20 mouse cellular contexts compared by ENCODE assay signal in the genomic region with DNA sequence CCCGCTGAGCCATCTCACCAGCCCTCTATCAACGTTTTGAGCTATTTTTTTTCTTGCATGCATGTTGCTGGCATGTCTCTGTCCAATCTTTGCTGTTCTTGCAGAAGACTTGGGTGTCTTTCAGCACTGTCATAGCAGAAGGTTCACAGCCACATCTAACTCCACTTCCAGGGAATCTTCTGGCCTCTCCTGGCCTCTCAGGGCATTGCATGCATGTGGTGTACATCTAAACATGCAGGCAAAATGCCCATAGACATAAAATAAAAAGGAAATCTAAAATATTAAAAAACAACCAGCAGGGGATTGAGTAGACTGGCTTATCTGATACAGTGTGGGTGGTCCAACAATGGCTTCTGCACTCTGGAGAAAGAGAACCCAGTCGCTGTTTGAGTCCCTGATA.
DNase-seq lines count a peak whose midpoint lies in the region; ATAC-seq and TF ChIP-seq lines count a peak whose summit lies in the region.
"Had no signal": no experiment of that assay in that cellular context is flagged by ENCODE, and none has a peak within 500 bp of the region (broad histone marks: within the 10 kb centered on the region; RNA-seq: fewer than 3 reads in every experiment).

No protein-coding gene starts in this region.

- no peak for DNase-seq in heart, postnatal 0 days (ENCODE audit: low spot score)
- no peak for DNase-seq in heart, adult 8-10 months (ENCODE audit: low spot score)
- DNase-seq in liver, postnatal 0 days, result no peak
- no peak for DNase-seq in MEL (ENCODE audit: low read depth, low spot score)
- DNase-seq: adrenal gland, postnatal 36 days; cerebellum, adult 18-20 months; gastrocnemius, postnatal 14 days; kidney, postnatal 14 days; layer of hippocampus, adult 9-11 months; right cerebral cortex, postnatal 25 days had no signal

- no peak for TF ChIP-seq EP300 in heart, postnatal 0 days (IDR thresholded peaks at IDR 0.05; ENCODE audit: low read depth)
- TF ChIP-seq EP300 in liver, postnatal 0 days (IDR thresholded peaks at IDR 0.05; ENCODE audit: low read depth), result no peak
- no peak for TF ChIP-seq EP300 in MEL (IDR thresholded peaks at IDR 0.05; ENCODE audit: low read depth in 1 of 2, low read length in 2 of 2)

- H3K4me2 ChIP-seq in heart, postnatal 0 days (ENCODE audit: low read depth, low read length), result no peak overlapping the region
- no peak overlapping the region for H3K4me2 ChIP-seq in liver, postnatal 0 days (ENCODE audit: low read depth, low read length)
- no peak overlapping the region for H3K4me2 ChIP-seq in liver, embryonic 12.5 days
- H3K4me2 ChIP-seq: heart, embryonic 11.5 days; hindbrain, embryonic 14.5 days; limb, embryonic 12.5 days had no signal

- no peaks in the 10 kb centered on the region for H3K36me3 ChIP-seq in heart, postnatal 0 days (replicated peaks; ENCODE audit: control insufficient read depth, insufficient read depth, low read length)
- H3K36me3 ChIP-seq in liver, postnatal 0 days (replicated peaks; ENCODE audit: insufficient read depth, low read length), result no peaks in the 10 kb centered on the region
- no peaks in the 10 kb centered on the region for H3K36me3 ChIP-seq in liver, embryonic 12.5 days
- H3K36me3 ChIP-seq in MEL (ENCODE audit: control insufficient read depth in 1 of 2, insufficient read depth in 2 of 2, low read length in 2 of 2), result no peaks in the 10 kb centered on the region
- H3K36me3 ChIP-seq: embryonic facial prominence, embryonic 10.5 days; limb, embryonic 12.5 days had no signal

- H3K27ac ChIP-seq in heart, postnatal 0 days (ENCODE audit: low read depth), result no peak overlapping the region
- no peak overlapping the region for H3K27ac ChIP-seq in liver, postnatal 0 days (ENCODE audit: low read depth)
- no peak overlapping the region for H3K27ac ChIP-seq in liver, embryonic 12.5 days
- H3K27ac ChIP-seq in MEL (ENCODE audit: control insufficient read depth, low read depth, low read length), result no peak overlapping the region
- no peak overlapping the region for H3K27ac ChIP-seq in cortical plate, adult 2 months (ENCODE audit: insufficient read depth, low read length)
- H3K27ac ChIP-seq: embryonic facial prominence, embryonic 10.5 days; hindbrain, embryonic 14.5 days; limb, embryonic 12.5 days; liver, embryonic 14.5 days had no signal

- no peak overlapping the region for H3K9ac ChIP-seq in heart, postnatal 0 days (replicated peaks; ENCODE audit: low read depth, low read length)
- H3K9ac ChIP-seq in liver, postnatal 0 days (replicated peaks), result no peak overlapping the region
- no peak overlapping the region for H3K9ac ChIP-seq in liver, embryonic 12.5 days
- H3K9ac ChIP-seq in MEL (ENCODE audit: control insufficient read depth, low read depth, low read length, poor library complexity, severe bottlenecking), result no peak overlapping the region
- H3K9ac ChIP-seq: hindbrain, embryonic 14.5 days; limb, embryonic 12.5 days; liver, embryonic 14.5 days had no signal

- no peak for TF ChIP-seq POLR2A in MEL (IDR thresholded peaks at IDR 0.05; ENCODE audit: control insufficient read depth in 1 of 2, insufficient read depth in 1 of 2, low read depth in 1 of 2, low read length in 2 of 2, poor library complexity in 1 of 2)
- no peak for TF ChIP-seq POLR2A in cortical plate, adult 2 months (IDR thresholded peaks at IDR 0.05; ENCODE audit: extremely low read depth, insufficient read depth, low read length)

- no peak overlapping the region for H3K4me3 ChIP-seq in heart, postnatal 0 days (ENCODE audit: low read depth, low read length)
- no peak overlapping the region for H3K4me3 ChIP-seq in liver, postnatal 0 days (ENCODE audit: low read depth, low read length)
- no peak overlapping the region for H3K4me3 ChIP-seq in liver, embryonic 12.5 days
- no peak overlapping the region for H3K4me3 ChIP-seq in MEL (ENCODE audit: control insufficient read depth in 1 of 2, insufficient read depth in 1 of 2, low read depth in 2 of 2, low read length in 2 of 2)
- H3K4me3 ChIP-seq in cortical plate, adult 2 months (ENCODE audit: insufficient read depth, low read length), result no peak overlapping the region
- H3K4me3 ChIP-seq: embryonic facial prominence, embryonic 10.5 days; limb, embryonic 12.5 days had no signal

- no peak for ATAC-seq in heart, postnatal 0 days (ENCODE audit: insufficient read depth, low read depth)
- no peak for ATAC-seq in liver, postnatal 0 days
- no peak for ATAC-seq in liver, embryonic 12.5 days
- no peak for ATAC-seq in megakaryocyte progenitor cell, adult 5-6 weeks (replicated peaks; ENCODE audit: poor library complexity)
- ATAC-seq: intestine, embryonic 16.5 days; midbrain, embryonic 16.5 days had no signal

- H3K27me3 ChIP-seq in heart, postnatal 0 days (ENCODE audit: control insufficient read depth, insufficient read depth, low read length), result no peaks in the 10 kb centered on the region
- H3K27me3 ChIP-seq in liver, postnatal 0 days (ENCODE audit: insufficient read depth, low read length), result no peaks in the 10 kb centered on the region
- no peaks in the 10 kb centered on the region for H3K27me3 ChIP-seq in liver, embryonic 12.5 days (replicated peaks)
- H3K27me3 ChIP-seq in MEL (ENCODE audit: control insufficient read depth in 1 of 2, insufficient read depth in 2 of 2, low read length in 2 of 2), result peaks cover 3 to 5% of the 10 kb centered on the region in 2 experiments; a peak in 3 of 4 replicates
- H3K27me3 ChIP-seq: limb, embryonic 12.5 days had no signal

- no peaks in the 10 kb centered on the region for H3K79me2 ChIP-seq in MEL (ENCODE audit: control insufficient read depth, insufficient read depth, low read length, poor library complexity)

- H3K9me3 ChIP-seq in heart, postnatal 0 days (replicated peaks; ENCODE audit: control insufficient read depth, low read length), result no peaks in the 10 kb centered on the region
- H3K9me3 ChIP-seq in liver, postnatal 0 days (ENCODE audit: low read length), result no peaks in the 10 kb centered on the region
- no peaks in the 10 kb centered on the region for H3K9me3 ChIP-seq in liver, embryonic 12.5 days (replicated peaks)
- no peaks in the 10 kb centered on the region for H3K9me3 ChIP-seq in MEL (replicated peaks; ENCODE audit: insufficient read depth, low read length)
- H3K9me3 ChIP-seq: embryonic facial prominence, embryonic 10.5 days; limb, embryonic 12.5 days had no signal

- peak; percentile 9 for TF ChIP-seq RAD21 in MEL (IDR thresholded peaks at IDR 0.05; ENCODE audit: low read depth, low read length)

- peak; percentile 34 for TF ChIP-seq CTCF in heart, postnatal 0 days (IDR thresholded peaks at IDR 0.05; ENCODE audit: low read depth)
- TF ChIP-seq CTCF in liver, postnatal 0 days (IDR thresholded peaks at IDR 0.05; ENCODE audit: low read depth), result 0 out of 2 replicates have a peak, but pooled peaks have one; percentile 7
- TF ChIP-seq CTCF in MEL (IDR thresholded peaks at IDR 0.05 in 2 of 3, conservative IDR thresholded peaks at IDR 0.05 in 1 of 3; ENCODE audit: control insufficient read depth in 1 of 3, insufficient read depth in 1 of 3, low read depth in 2 of 3, low read length in 3 of 3, poor library complexity in 1 of 3, severe bottlenecking in 1 of 3), result no peak
- TF ChIP-seq CTCF in cortical plate, adult 2 months (IDR thresholded peaks at IDR 0.05; ENCODE audit: extremely low read depth, insufficient read depth, low read length), result 0 out of 2 replicates have a peak, but pooled peaks have one; percentile 2

- peaks cover 15% of the 10 kb centered on the region; the same call in 1 of the 2 replicates for H3K4me1 ChIP-seq in heart, postnatal 0 days (ENCODE audit: control insufficient read depth, insufficient read depth)
- no peaks in the 10 kb centered on the region for H3K4me1 ChIP-seq in liver, postnatal 0 days (ENCODE audit: insufficient read depth)
- H3K4me1 ChIP-seq in liver, embryonic 12.5 days, result no peaks in the 10 kb centered on the region
- H3K4me1 ChIP-seq in MEL (ENCODE audit: control insufficient read depth in 1 of 2, insufficient read depth in 2 of 2, low read length in 2 of 2), result no peaks in the 10 kb centered on the region
- no peaks in the 10 kb centered on the region for H3K4me1 ChIP-seq in cortical plate, adult 2 months (ENCODE audit: control insufficient read depth, insufficient read depth, low read length)

- 65% methylated on average over 3 of the region's 3 CpGs for WGBS in heart, postnatal 0 days
- WGBS in liver, postnatal 0 days (ENCODE audit: insufficient replicate concordance), result 48% methylated on average over 3 of the region's 3 CpGs
- WGBS in liver, embryonic 12.5 days (ENCODE audit: insufficient replicate concordance), result 41% methylated on average over 3 of the region's 3 CpGs

TF ChIP-seq in MEL, 35 proteins besides CTCF, POLR2A, EP300 and RAD21:
- TF ChIP-seq SMC3 (IDR thresholded peaks at IDR 0.05; ENCODE audit: low read depth, low read length), result peak; percentile 15; the same call in 1 of the 2 replicates
- no peak for TF ChIP-seq KAT2A (conservative IDR thresholded peaks at IDR 0.05; ENCODE audit: low read depth, low read length)

Comparison
In these comparisons a context has a peak if more than half of its experiments do, and no peak if none do; other contexts are left out.
1. CTCF ChIP-seq: peak in heart, postnatal 0 days (single experiment), liver, postnatal 0 days (single experiment) and cortical plate, adult 2 months (single experiment); none in MEL (0 of 3).